Mouse (Mus musculus): ENCODE measurements at regions not wholly inside any gene's neighbourhood (a gene's known extent, or its start where the extent isn't known, plus 50 kb on each side); places are given as distances from the start of the nearest gene placed in this dataset.

DNA sequence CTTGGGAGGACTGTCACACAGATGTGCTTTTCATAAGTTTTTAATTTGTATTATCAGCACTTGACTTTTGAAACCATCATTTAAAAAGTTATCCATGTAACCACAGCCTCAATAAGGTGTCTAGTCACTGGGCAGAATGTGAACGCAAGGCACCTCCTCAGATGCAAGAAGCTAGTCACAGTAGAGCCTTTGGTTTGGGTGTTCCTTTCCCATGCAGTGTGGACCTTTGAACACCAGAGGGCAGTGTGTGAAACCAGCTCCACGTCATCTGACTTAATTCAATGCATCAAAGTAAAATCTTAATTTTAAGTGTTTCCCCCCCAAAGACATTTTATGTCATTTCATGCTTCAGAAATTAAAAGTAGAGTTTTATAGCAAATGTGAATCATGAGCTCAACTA lies 166.2 kb upstream of the Nabp1 start:
- peak in 1 of 2 experiments; percentile 85 for DNase-seq (ENCODE audit: low spot score in 2 of 2)

DNA sequence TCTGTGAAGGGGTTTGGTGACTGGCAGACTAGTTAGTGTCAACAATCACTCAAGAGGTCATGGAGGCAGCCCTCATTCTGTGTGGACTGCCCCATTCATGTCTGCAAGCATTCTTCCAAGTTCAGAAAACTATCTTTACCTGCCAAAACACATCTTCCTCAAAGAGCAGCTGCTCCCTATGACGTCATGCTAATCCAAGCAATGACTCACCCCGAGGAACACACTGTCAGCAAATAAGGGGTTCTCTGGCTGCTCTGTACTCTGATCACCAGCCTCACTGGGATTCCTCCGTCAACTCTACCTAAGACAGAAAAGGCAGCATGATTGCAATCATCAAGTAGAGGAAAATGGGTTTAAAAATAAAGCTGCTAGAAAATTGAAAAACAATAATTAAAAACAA lies 165.4 kb upstream of the Nabp1 start:
- no peak for DNase-seq (ENCODE audit: low spot score in 2 of 2)

DNA sequence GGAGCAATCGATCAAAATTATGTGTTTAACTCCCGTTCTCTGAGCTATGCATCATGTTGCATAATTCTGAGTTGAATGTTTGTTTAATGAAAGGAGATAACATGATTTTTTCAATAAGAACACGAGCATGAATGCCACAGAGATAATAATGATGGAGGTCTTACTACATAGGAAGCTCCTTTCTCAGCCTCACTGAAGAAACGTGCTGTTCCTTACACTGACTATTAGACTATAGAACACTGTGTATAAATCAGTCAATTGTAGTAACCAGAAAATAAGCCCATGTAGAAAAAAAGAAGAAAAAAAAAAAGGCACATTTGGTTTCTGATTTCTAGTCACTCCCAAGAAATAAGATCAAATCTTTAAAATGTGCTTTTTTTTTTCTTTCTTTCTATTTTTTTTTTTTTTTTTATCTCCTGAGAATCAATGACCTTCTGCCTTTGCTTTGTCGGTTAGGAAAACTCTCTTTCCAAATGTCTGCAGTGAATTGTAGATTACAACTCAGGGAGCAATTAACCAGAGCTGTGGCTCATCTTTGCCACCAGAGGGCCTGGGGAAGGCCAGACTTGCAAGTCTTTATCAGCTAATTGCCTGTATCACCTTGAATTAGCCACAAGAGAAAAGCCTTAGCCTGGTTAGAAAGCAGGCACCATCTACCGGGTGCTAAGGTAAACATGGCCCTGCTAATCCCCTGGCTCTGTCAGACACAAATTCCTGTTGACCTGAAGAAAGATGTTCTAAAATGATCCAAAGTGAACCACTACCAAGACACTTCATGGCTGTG lies 160.5 kb upstream of the Nabp1 start:
- DNase-seq (ENCODE audit: low spot score in 2 of 2): no peak

DNA sequence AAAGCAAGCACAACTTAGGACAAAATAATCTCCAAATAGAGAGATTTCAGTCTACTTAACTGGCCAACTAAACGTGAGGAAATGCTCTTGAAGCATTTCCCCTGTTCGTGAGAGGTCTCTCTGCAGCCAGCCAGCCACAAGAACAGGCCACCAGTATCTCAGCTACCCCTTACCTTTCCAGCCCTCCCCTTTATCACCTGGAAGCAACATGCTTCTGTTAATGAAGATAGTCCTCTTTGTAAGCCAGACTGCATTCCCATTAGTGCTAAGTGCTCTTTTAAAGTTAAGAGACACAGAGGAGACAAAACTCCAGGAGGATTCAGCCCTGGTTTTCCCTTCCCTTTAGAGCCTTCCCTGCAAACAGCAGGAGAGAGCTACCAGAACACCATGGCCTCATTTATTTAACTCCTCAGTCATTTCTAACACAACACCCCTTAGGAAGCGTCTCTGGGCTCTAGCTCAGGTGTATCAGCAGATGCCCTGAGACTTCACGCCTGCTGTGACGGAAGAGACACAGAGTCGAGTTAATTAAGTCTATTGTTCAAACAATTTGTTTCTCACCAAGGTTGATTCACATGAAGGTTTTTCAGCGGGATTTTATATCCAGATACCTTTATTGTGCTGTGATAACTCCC lies 157.8 kb upstream of the Nabp1 start:
- DNase-seq (ENCODE audit: low spot score in 2 of 2): no peak

DNA sequence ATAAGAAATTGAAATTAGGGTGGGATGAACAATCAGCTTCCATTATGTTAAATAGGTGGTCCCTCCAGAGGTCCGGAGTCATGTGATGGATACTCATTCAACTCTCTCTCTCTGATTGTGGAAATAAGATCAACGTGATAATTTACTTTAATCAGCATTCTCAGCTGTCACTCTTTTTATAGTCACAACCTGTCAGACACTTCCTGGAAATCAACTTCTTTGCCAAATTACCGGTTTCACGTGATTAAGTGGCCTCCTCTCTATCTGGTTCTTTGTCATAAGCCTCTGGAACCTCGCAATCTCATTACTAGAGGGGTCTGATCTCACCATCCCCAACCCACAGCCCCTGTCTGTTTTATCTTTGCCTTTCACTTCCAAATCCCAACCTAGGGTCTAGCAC lies 155.6 kb upstream of the Nabp1 start:
- no peak for DNase-seq (ENCODE audit: low spot score in 2 of 2)

DNA sequence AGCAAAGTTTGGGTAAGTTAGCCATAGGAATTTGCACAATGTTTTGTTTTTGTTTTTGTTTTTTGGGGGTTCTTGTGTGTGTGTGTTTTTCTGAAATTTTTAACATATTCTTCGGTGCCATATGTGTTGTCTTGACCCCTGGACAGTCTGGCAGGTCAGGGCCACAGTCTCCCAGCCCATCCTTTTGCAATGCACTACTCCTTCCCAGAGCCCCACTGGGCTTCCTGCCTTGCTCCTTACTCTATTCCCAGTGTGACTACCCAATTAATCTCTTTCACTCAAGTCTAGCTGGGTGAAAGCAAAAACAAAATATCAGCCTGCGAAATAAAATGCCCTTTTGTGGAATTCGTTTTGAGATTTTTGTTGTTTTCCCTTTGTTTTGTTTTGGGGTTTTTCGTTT lies 154.6 kb upstream of the Nabp1 start:
- no peak for DNase-seq (ENCODE audit: low spot score in 2 of 2)

DNA sequence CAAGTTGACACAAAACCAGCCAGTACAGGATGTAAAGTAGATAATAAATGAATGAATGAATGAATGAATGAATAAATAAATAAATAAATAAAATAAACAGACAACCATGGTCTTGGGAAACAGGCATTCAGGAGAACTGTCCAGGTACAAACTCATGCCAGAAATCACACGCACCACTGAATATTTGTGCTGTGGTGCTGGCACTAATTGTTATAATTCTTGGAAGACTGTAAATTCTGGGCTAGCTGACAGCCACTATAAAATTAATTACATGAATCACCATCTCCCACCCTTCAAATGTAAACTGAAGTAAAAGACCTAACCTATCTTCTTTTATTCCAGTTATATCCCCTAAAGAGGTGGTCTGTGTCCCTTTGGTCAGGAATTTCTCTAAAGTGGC lies 151.6 kb upstream of the Nabp1 start:
- no peak for DNase-seq (ENCODE audit: low spot score in 2 of 2)

DNA sequence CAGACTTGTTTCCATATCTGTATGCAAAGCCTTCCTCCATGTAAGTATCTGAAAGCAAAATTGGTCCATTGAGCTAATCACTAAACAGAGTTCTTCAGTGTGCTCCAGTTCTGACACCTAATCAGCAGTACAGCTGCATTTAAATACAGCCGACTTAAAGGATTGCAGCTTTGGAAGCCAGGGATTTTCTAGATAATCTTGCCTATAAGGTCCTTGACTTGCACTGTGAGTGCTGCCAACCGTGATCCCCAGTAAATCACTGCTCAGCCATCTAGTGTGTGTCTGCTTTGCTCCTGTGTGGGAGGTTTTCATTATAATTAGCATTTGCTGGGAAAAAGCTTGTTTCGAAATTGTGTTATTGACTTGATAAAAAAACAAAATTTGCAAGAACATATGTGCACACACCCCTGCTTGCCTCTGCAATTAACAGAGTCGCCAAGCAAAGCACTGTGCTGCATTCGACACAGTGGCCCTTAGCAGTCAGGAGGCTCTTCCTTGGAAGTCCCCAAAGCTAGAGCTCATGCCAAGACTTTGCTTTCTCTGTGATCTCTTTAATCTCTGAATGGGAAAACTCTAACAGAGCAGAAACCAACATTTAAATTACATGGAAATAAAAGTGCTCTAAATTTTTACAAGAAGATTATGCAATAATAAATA lies 150.0 kb upstream of the Nabp1 start:
- no peak for DNase-seq (ENCODE audit: low spot score in 2 of 2)

DNA sequence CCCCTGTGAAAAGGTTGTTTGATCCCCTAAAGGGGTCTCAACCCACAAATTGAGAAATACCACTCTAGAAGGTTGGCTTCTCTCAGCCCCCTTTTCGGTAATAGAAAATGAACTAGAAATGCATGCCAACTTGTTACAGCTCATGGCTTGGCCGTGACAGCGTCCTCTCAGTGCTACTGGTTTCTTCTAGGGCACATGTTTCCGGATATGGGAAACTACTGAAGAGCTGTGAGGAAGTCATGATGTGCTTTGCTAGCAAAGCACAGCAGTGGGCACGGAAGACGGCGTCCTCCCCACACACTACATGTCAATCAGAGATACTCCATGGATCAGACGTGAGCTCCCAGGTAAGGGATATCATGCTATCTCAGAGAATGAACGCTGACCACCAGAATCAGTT lies 148.1 kb upstream of the Nabp1 start:
- no peak for DNase-seq (ENCODE audit: low spot score in 2 of 2)

DNA sequence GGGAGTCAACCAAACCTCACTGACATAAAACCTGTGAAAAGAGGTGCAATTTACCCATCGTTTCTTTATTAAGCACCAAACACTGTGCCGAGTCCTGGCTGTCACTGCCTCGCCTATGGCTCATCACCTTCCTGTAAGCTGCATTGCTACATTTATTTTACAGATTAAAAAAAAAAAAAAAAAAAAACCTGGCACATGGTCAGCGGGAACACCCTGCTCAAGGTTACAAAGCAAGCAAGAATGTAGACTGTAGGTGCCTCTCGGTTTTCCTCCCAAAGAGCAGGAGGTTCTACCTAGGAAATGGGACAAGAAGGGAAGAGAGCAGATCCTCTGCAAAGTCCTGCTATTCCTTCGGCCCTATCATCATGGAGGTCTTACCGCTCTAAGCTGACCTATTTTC lies 146.9 kb upstream of the Nabp1 start:
- no peak for DNase-seq (ENCODE audit: low spot score in 2 of 2)

DNA sequence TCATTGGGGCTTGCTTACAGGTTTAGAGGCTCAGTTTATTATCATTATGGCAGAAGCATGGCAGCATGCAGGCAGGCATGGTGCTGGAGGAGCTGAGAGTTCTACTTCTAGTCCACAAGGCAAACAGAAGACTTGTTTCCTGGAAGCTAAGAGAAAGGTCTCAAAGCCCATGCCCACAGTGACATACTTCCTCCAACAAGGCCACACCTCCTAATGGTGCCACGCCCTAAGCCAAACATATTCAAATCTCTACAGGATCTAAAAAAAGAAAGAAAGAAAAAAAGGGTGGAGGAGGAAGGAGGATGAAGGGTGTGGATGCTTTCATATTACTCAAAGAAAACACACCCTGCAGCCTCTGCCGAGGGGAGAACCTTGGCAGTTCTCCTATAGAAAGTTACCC lies 146.3 kb upstream of the Nabp1 start:
- no peak for DNase-seq (ENCODE audit: low spot score in 2 of 2)

DNA sequence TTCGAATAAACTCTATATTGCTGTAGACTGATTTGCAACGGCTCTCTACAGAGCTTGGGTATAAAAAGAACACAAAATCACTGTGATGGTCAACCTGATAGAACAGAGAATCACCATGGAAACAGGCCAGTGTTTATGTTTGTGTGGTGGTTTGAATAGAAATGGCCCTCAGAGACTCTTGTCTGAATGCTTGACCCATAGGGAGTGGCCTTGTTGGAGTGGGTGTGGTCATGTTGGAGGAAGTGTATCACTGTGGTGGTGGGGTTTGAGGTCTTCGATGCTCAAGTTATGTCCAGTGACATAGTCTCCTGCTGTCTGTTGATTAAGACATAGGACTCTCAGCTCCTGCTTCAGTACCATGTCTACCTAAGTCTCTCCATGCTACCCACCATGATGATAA lies 144.8 kb upstream of the Nabp1 start:
- no peak for DNase-seq (ENCODE audit: low spot score in 2 of 2)

DNA sequence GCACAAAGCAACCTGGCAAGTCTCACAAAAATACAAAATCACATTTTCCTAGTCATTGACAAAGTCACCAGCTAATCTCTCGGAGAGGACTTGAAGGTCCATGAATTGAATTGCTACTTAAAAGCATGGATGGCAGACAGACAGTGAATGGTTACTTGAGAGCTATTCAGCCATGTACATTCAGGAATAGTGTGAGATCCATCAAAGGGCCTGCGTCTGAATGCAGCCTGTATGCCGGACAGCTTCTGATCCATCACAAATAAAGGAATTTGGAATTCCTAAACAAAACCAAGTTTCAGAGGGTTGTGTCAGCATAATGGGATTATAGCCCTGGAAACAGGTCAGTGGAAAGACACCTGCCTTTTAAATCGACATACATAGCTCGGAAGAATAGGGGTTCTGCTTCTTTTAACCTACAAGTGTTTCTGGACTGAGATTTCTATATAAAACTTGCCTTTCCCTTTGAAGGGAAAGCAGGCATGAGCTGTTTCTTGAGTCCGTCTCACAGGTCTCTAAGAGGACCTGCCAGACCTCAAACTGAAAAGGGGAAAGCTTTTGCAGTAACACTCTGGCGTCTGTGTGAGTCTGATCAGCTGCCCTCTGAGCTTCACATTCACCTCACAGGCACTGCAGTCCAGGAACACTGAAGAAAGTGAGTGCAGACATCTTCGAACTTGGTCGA lies 144.1 kb upstream of the Nabp1 start:
- DNase-seq (ENCODE audit: low spot score in 2 of 2): no peak

DNA sequence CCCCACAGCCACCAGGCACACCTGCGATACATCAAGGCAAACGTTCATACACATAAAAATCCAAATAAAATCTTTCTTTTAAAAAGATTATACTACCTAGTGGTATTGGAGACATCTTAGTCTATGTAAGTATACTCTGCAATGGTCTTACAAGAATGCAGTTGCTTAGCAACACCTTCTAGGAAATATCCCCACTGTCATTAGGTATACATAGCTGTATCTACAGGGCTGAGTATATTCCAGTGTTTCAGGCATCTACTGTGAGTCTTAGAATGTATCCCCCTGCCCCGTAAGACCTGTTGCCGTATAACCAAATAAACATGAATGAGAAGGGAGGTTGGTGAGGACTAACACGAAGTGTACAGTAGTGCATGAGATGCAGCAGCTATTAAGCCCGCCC lies 142.8 kb upstream of the Nabp1 start:
- DNase-seq (ENCODE audit: low spot score in 2 of 2): no peak

DNA sequence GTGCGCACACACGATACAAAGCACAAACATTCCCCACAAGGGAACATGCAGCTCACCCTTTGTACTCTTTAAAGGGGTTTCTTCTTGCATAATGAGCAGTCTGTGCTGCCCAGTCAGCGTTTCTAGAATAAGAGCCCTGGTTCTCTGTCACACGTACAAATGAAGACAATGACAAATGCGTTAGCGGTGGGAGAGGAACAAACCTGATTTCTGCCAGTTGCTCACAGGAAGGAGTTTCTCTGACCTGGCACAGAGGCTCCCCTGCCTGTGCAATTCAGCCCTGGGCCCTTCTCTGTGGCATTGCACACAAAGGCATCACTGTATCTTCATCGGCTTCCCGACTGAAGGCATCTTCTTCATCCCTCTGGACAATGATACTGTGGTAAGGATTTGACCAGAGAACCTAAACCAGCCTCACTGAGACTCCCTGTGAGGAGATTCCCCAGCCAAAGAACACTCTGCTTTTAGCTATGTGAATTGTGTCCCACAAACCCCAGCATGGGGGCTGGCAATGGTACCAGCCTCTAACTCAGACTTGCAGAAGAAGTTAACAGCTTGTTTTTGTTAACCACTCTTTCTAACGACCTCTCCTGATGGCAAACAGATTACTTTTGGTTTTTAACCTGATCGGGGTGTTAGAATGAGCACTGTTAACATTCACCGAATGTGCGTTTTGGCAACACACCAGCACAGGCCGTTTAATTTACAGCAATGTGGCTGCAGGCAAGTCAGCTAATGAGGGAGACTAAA lies 139.5 kb upstream of the Nabp1 start:
- DNase-seq (ENCODE audit: low spot score in 2 of 2): no peak

DNA sequence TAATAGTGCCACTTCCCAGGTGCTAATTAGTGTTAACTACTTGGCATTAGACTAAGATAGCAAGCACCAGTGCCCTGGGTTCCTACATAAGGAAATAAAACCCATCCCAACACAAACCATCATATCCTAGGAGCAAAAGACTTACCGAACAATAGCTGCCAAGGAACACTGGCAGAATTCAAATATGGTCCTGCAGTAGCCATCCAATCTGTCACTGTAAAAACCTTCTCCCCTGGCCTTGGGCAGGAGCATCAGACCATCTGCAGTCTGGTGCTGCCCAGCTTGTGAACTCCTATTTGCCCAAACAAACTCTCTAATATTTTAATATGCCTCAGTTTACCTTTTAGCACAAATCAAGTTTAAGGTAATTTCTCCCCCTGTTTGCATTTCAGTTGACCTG lies 137.9 kb upstream of the Nabp1 start:
- no peak for DNase-seq (ENCODE audit: low spot score in 2 of 2)

DNA sequence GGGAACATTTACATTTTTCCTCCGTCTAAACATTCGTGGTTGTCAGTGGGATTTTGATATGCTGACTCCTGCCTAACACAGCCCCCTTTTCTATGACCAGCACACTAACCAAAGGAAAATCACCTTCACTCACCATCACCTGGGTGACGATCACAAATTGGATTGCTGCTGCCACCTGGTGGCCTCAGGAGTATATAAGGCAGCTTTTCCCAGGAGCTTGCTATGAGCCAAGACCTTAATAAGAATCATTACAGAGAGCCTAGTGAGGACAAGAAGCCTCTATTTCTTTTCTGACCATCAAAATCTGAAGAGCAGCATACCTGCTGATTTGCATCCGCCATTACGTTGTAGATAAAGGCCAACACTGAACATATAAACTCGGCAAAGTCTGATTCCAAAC lies 137.3 kb upstream of the Nabp1 start:
- DNase-seq (ENCODE audit: low spot score in 2 of 2): peak in 1 of 2 experiments; percentile 55

DNA sequence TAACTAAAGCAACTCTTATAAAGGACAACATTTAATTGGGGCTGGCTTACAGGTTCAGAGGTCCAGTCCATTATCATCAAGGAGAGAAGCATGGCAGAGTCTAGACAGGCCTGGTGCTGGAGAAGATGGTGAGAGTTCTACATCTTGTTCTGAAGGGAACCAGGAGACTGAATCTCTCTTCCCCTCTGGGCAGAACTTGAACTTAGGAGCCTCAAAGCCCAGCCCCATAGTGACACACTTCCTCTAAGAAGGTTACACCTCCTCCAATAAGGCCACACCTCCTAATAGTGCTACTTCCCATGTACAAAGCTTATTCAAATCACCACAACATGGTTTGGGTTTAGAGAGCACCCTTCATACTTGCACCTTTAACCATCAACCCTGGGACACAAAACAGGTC lies 136.5 kb upstream of the Nabp1 start:
- no peak for DNase-seq (ENCODE audit: low spot score in 2 of 2)

DNA sequence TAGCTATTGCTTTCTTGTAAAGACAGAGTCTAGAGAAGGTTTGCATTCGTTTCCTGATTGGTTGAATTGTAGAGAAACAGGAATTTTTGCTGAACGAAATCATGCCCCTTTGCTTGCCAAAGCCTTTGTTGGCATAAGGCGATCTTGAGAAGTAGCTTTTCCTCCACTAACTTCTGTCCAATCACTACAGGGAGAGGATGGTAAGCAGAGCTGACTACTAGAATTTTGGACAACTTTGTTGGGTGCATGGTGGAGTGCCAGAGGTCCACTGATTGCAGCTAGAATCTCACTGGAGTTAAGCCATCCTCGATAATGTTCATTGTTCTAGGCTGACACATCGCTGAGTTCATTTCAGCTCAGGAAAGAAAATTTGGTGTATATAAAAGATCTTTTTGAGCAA lies 131.1 kb upstream of the Nabp1 start:
- no peak for DNase-seq (ENCODE audit: low spot score in 2 of 2)

DNA sequence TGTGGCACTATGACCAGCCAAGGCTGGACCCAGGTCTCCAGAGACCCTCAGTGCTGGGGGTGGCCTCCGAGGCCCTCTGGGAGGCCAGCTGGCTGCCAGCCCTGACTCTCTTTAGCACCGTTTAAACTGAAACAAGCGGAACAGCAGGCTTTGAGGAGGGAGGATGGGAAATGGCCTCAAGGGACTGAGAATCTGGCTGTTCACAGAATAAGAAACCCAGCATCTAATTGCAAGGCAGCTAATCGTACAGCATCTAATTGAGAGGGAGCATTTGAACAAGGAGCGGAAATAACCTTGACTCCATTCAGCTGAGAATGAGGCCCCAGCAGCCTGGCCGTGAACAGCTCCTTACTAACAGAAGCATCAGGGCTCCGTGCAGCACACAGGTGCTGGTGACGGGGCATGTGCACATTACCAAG lies 129.2 kb upstream of the Nabp1 start:
- DNase-seq (ENCODE audit: low spot score in 2 of 2): peak in 1 of 2 experiments; percentile 10

DNA sequence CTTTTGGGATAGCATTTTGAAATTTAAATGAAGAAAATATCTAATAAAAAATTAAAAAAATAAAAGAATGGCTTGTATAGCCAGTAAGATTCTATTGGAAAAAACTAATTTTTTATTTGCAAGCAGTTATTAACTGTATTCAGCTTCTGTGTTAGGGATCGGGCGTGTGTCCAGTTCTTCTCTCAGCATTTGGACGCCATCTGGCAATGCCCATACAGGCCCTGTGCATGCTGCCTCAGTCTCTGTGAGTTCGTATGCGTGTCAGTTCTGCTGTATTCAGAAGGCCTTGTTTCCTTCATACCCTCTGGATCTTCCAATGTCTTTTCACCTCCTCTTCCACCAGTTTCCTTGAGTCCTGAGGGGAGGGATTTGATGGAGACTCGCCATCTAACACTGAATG lies 123.8 kb upstream of the Nabp1 start:
- DNase-seq (ENCODE audit: low spot score in 2 of 2): no peak

DNA sequence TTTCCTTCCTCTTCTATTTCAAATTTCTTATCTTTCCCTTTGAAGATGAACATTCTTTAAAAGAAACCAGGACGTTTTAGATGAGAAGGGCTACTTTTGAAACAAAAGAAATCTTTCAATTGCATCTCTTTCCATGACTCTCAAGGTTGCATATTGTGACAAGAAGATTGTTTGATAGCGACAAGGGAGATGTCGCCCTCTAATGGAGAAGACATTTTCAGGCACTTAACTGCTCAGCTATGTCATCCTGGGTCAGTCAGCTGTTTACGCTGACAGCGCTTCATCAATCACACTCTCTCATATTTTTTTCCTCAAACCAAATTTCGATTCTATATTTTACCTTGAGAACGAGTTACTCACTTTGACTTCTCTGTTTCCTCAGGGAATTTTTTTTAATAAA lies 122.2 kb upstream of the Nabp1 start:
- DNase-seq (ENCODE audit: low spot score in 2 of 2): no peak

Measured in left cerebral cortex, adult 9 months (tissue).